Comparison of ENCODE assay signal across 10 mouse cellular contexts in genomic region chr3:96267541-96267940, GRCm38 (mm10). TPM values are rescaled to one million over a fixed set of nuclear protein-coding genes. Genes with fewer than 3 reads are reported as not detected.
DNase-seq lines count a peak whose midpoint lies in the region; ATAC-seq and TF ChIP-seq lines count a peak whose summit lies in the region.
"Had no signal": no experiment of that assay in that cellular context is flagged by ENCODE, and none has a peak within 500 bp of the region (broad histone marks: within the 10 kb centered on the region; RNA-seq: fewer than 3 reads in every experiment).

No protein-coding gene starts in this region.

- no peak overlapping the region for H3K9ac ChIP-seq in midbrain, embryonic 15.5 days
- H3K9ac ChIP-seq in intestine, postnatal 0 days (ENCODE audit: low read depth, low read length) = no peak overlapping the region
- 0 out of 2 replicates have a peak overlapping the region, but pooled peaks have one; percentile 25 for H3K9ac ChIP-seq in stomach, embryonic 14.5 days (replicated peaks; ENCODE audit: low read depth, low read length)

- H3K27ac ChIP-seq in midbrain, embryonic 10.5 days (replicated peaks) = peak overlapping the region; percentile 96
- H3K27ac ChIP-seq in midbrain, embryonic 15.5 days = no peak overlapping the region
- no peak overlapping the region for H3K27ac ChIP-seq in intestine, postnatal 0 days (ENCODE audit: low read depth, low read length)
- peak overlapping the region; percentile 95 for H3K27ac ChIP-seq in stomach, embryonic 14.5 days (ENCODE audit: low read length)

- peaks cover 62% of the 10 kb centered on the region for H3K4me1 ChIP-seq in erythroblast, embryonic 14.5 days (ENCODE audit: control insufficient read depth)
- peaks cover 35% of the 10 kb centered on the region for H3K4me1 ChIP-seq in midbrain, embryonic 10.5 days
- H3K4me1 ChIP-seq in midbrain, embryonic 15.5 days = peaks cover 23% of the 10 kb centered on the region
- H3K4me1 ChIP-seq in intestine, postnatal 0 days (replicated peaks; ENCODE audit: control insufficient read depth, insufficient read depth, low read length) = no peaks in the 10 kb centered on the region; the same call in 1 of the 2 replicates
- H3K4me1 ChIP-seq in stomach, embryonic 14.5 days (ENCODE audit: control insufficient read depth, insufficient read depth, low read length) = peaks cover 11% of the 10 kb centered on the region

- no peak for DNase-seq in midbrain, embryonic 10.5 days (ENCODE audit: low spot score)
- DNase-seq in thymus, postnatal 10 days (ENCODE audit: low spot score in 2 of 2) = no peak
- no peak for DNase-seq in cerebellum, adult 18-20 months

- no peak for TF ChIP-seq CTCF in intestine, postnatal 0 days (IDR thresholded peaks at IDR 0.05; ENCODE audit: low read depth)

- H3K4me2 ChIP-seq in midbrain, embryonic 15.5 days = no peak overlapping the region
- H3K4me2 ChIP-seq in intestine, postnatal 0 days (replicated peaks; ENCODE audit: low read depth) = peak overlapping the region; percentile 63
- H3K4me2 ChIP-seq in stomach, embryonic 14.5 days (replicated peaks; ENCODE audit: low read depth, low read length) = peak overlapping the region; percentile 47

- peaks cover 18% of the 10 kb centered on the region for H3K36me3 ChIP-seq in erythroblast, embryonic 14.5 days (ENCODE audit: control insufficient read depth)
- H3K36me3 ChIP-seq in midbrain, embryonic 10.5 days = no peaks in the 10 kb centered on the region
- no peaks in the 10 kb centered on the region for H3K36me3 ChIP-seq in midbrain, embryonic 15.5 days (replicated peaks)
- H3K36me3 ChIP-seq in intestine, postnatal 0 days (ENCODE audit: control insufficient read depth, insufficient read depth) = no peaks in the 10 kb centered on the region
- no peaks in the 10 kb centered on the region for H3K36me3 ChIP-seq in stomach, embryonic 14.5 days (ENCODE audit: control insufficient read depth, insufficient read depth, low read length)

- peak overlapping the region; percentile 70 for H3K4me3 ChIP-seq in erythroblast, embryonic 14.5 days (replicated peaks)
- H3K4me3 ChIP-seq in midbrain, embryonic 10.5 days = peak overlapping the region; percentile 51
- no peak overlapping the region for H3K4me3 ChIP-seq in midbrain, embryonic 15.5 days
- no peak overlapping the region for H3K4me3 ChIP-seq in intestine, postnatal 0 days (ENCODE audit: low read depth, low read length)
- H3K4me3 ChIP-seq in stomach, embryonic 14.5 days (ENCODE audit: low read depth, low read length) = no peak overlapping the region

- 83% methylated on average over 4 of the region's 4 CpGs for WGBS in midbrain, embryonic 10.5 days
- 79% methylated on average over 4 of the region's 4 CpGs for WGBS in midbrain, embryonic 15.5 days
- WGBS in intestine, postnatal 0 days = 80% methylated on average over 4 of the region's 4 CpGs
- WGBS in stomach, embryonic 14.5 days = 68% methylated on average over 4 of the region's 4 CpGs

- ATAC-seq in erythroblast, adult 5-6 weeks (replicated peaks; ENCODE audit: low FRiP score, poor library complexity, severe bottlenecking) = no peak
- no peak for ATAC-seq in midbrain, embryonic 15.5 days (replicated peaks)
- no peak for ATAC-seq in intestine, postnatal 0 days
- no peak for ATAC-seq in stomach, embryonic 14.5 days (ENCODE audit: insufficient number of reproducible peaks, insufficient read depth, low FRiP score, low read depth)

- H3K9me3 ChIP-seq in erythroblast, embryonic 14.5 days (ENCODE audit: control insufficient read depth, low read length) = no peaks in the 10 kb centered on the region
- no peaks in the 10 kb centered on the region for H3K9me3 ChIP-seq in midbrain, embryonic 10.5 days (replicated peaks)
- no peaks in the 10 kb centered on the region for H3K9me3 ChIP-seq in midbrain, embryonic 15.5 days
- no peaks in the 10 kb centered on the region for H3K9me3 ChIP-seq in intestine, postnatal 0 days (ENCODE audit: control insufficient read depth)
- no peaks in the 10 kb centered on the region for H3K9me3 ChIP-seq in stomach, embryonic 14.5 days (ENCODE audit: control insufficient read depth, low read depth, low read length)

- no peaks in the 10 kb centered on the region for H3K27me3 ChIP-seq in erythroblast, embryonic 14.5 days (ENCODE audit: control insufficient read depth)
- H3K27me3 ChIP-seq in midbrain, embryonic 10.5 days (ENCODE audit: low read depth, poor library complexity, severe bottlenecking) = no peaks in the 10 kb centered on the region
- no peaks in the 10 kb centered on the region for H3K27me3 ChIP-seq in midbrain, embryonic 15.5 days (replicated peaks)
- no peaks in the 10 kb centered on the region for H3K27me3 ChIP-seq in intestine, postnatal 0 days (replicated peaks; ENCODE audit: control insufficient read depth, insufficient read depth, low read length)
- H3K27me3 ChIP-seq in stomach, embryonic 14.5 days (ENCODE audit: control insufficient read depth, insufficient read depth, low read length) = no peaks in the 10 kb centered on the region

RNA-seq across cellular contexts. Expression of gene Hist2h3b, which starts 0.9 kb away (rescaled TPM):
- polyA plus RNA-seq in erythroblast, embryonic 14.5 days (2012) = 24.1 and 60.1 TPM in 2 replicates
- 373 and 489 TPM in 2 replicates for total RNA-seq in erythroblast, adult 5-6 weeks (2015; ENCODE audit: low replicate concordance)
- 312 and 340 TPM in 2 replicates for total RNA-seq in erythroblast, adult 5-6 weeks (2017; ENCODE audit: low replicate concordance)
- polyA plus RNA-seq in midbrain, embryonic 10.5 days (2016; fragmentation: Nextera tagmentation; extraction: Ambion mirVana) = 49.5 and 57.2 TPM in 2 replicates
- polyA plus RNA-seq in midbrain, embryonic 15.5 days (2015; fragmentation: Nextera tagmentation; extraction: Ambion mirVana) = 12.8 and 13.1 TPM in 2 replicates
- polyA plus RNA-seq in intestine, postnatal 0 days (2015; fragmentation: Nextera tagmentation; extraction: Ambion mirVana) = 13.3 and 19.9 TPM in 2 replicates
- 68.9 and 80.2 TPM in 2 replicates for polyA plus RNA-seq in stomach, embryonic 14.5 days (2014; fragmentation: Nextera tagmentation; extraction: Ambion mirVana)

RNA-seq across cellular contexts. Expression of gene Hist2h2bb, which starts 2.0 kb away (rescaled TPM):
- 0.89 and 1.4 TPM in 2 replicates for polyA plus RNA-seq in erythroblast, embryonic 14.5 days (2012)
- total RNA-seq in erythroblast, adult 5-6 weeks (2015; ENCODE audit: low replicate concordance) = 715 and 759 TPM in 2 replicates
- 2,995 and 4,039 TPM in 2 replicates for total RNA-seq in erythroblast, adult 5-6 weeks (2017; ENCODE audit: low replicate concordance)
- 9.5 and 10.3 TPM in 2 replicates for polyA plus RNA-seq in midbrain, embryonic 10.5 days (2016; fragmentation: Nextera tagmentation; extraction: Ambion mirVana)
- 1.9 and 2.6 TPM in 2 replicates for polyA plus RNA-seq in midbrain, embryonic 15.5 days (2015; fragmentation: Nextera tagmentation; extraction: Ambion mirVana)
- 2.3 and 3.9 TPM in 2 replicates for polyA plus RNA-seq in intestine, postnatal 0 days (2015; fragmentation: Nextera tagmentation; extraction: Ambion mirVana)
- polyA plus RNA-seq in stomach, embryonic 14.5 days (2014; fragmentation: Nextera tagmentation; extraction: Ambion mirVana) = 20.5 and 23.7 TPM in 2 replicates

RNA-seq across cellular contexts. Expression of gene Hist2h4, which starts 4.4 kb away (rescaled TPM):
- polyA plus RNA-seq in erythroblast, embryonic 14.5 days (2012) = 3.1 and 7.2 TPM in 2 replicates
- total RNA-seq in erythroblast, adult 5-6 weeks (2015; ENCODE audit: low replicate concordance) = 114 and 128 TPM in 2 replicates
- total RNA-seq in erythroblast, adult 5-6 weeks (2017; ENCODE audit: low replicate concordance) = 46.8 and 67.0 TPM in 2 replicates
- polyA plus RNA-seq in midbrain, embryonic 10.5 days (2016; fragmentation: Nextera tagmentation; extraction: Ambion mirVana) = 12.2 and 12.6 TPM in 2 replicates
- polyA plus RNA-seq in midbrain, embryonic 15.5 days (2015; fragmentation: Nextera tagmentation; extraction: Ambion mirVana) = 5.6 and 6.1 TPM in 2 replicates
- polyA plus RNA-seq in intestine, postnatal 0 days (2015; fragmentation: Nextera tagmentation; extraction: Ambion mirVana) = 2.1 and 4.7 TPM in 2 replicates
- 9.6 and 15.0 TPM in 2 replicates for polyA plus RNA-seq in stomach, embryonic 14.5 days (2014; fragmentation: Nextera tagmentation; extraction: Ambion mirVana)

RNA-seq across cellular contexts. Expression of gene Hist2h3c1, which starts 21.1 kb away (rescaled TPM):
- polyA plus RNA-seq in erythroblast, embryonic 14.5 days (2012) = not detected in 2 replicates
- total RNA-seq in erythroblast, adult 5-6 weeks (2015; ENCODE audit: low replicate concordance) = 16.7 and 20.9 TPM in 2 replicates
- 15.1 TPM in 1 of 2 replicates, not detected in the other for total RNA-seq in erythroblast, adult 5-6 weeks (2017; ENCODE audit: low replicate concordance)
- polyA plus RNA-seq in midbrain, embryonic 10.5 days (2016; fragmentation: Nextera tagmentation; extraction: Ambion mirVana) = 0.70 and 0.86 TPM in 2 replicates
- polyA plus RNA-seq in midbrain, embryonic 15.5 days (2015; fragmentation: Nextera tagmentation; extraction: Ambion mirVana) = 0.11 TPM in 1 of 2 replicates, not detected in the other
- 0.42 and 1.1 TPM in 2 replicates for polyA plus RNA-seq in intestine, postnatal 0 days (2015; fragmentation: Nextera tagmentation; extraction: Ambion mirVana)
- 1.4 and 3.0 TPM in 2 replicates for polyA plus RNA-seq in stomach, embryonic 14.5 days (2014; fragmentation: Nextera tagmentation; extraction: Ambion mirVana)
- total RNA-seq: left cerebral cortex, postnatal 10 days had no signal
- polyA plus RNA-seq: small intestine, adult 2 months had no signal

RNA-seq across cellular contexts. Expression of gene Hist2h2aa1, which starts 22.2 kb away (rescaled TPM):
- polyA plus RNA-seq in erythroblast, embryonic 14.5 days (2012) = 7.4 and 13.0 TPM in 2 replicates
- total RNA-seq in erythroblast, adult 5-6 weeks (2015; ENCODE audit: low replicate concordance) = not detected in 2 replicates
- total RNA-seq in erythroblast, adult 5-6 weeks (2017; ENCODE audit: low replicate concordance) = 1,803 and 3,861 TPM in 2 replicates
- 13.7 TPM in 2 replicates for polyA plus RNA-seq in midbrain, embryonic 10.5 days (2016; fragmentation: Nextera tagmentation; extraction: Ambion mirVana)
- polyA plus RNA-seq in midbrain, embryonic 15.5 days (2015; fragmentation: Nextera tagmentation; extraction: Ambion mirVana) = 14.4 and 19.2 TPM in 2 replicates
- 30.6 and 55.7 TPM in 2 replicates for polyA plus RNA-seq in intestine, postnatal 0 days (2015; fragmentation: Nextera tagmentation; extraction: Ambion mirVana)
- polyA plus RNA-seq in stomach, embryonic 14.5 days (2014; fragmentation: Nextera tagmentation; extraction: Ambion mirVana) = 12.3 and 17.2 TPM in 2 replicates

Comparison
In these comparisons a context has a peak if more than half of its experiments do, and no peak if none do; other contexts are left out.
1. H3K4me3 ChIP-seq: peak in erythroblast, embryonic 14.5 days (single experiment) and midbrain, embryonic 10.5 days (single experiment); none in midbrain, embryonic 15.5 days (single experiment), intestine, postnatal 0 days (single experiment) and stomach, embryonic 14.5 days (single experiment).
2. H3K27ac ChIP-seq: peak in midbrain, embryonic 10.5 days (single experiment) and stomach, embryonic 14.5 days (single experiment); none in midbrain, embryonic 15.5 days (single experiment) and intestine, postnatal 0 days (single experiment).